7 mouse cellular contexts compared by ENCODE assay signal in the genomic region with DNA sequence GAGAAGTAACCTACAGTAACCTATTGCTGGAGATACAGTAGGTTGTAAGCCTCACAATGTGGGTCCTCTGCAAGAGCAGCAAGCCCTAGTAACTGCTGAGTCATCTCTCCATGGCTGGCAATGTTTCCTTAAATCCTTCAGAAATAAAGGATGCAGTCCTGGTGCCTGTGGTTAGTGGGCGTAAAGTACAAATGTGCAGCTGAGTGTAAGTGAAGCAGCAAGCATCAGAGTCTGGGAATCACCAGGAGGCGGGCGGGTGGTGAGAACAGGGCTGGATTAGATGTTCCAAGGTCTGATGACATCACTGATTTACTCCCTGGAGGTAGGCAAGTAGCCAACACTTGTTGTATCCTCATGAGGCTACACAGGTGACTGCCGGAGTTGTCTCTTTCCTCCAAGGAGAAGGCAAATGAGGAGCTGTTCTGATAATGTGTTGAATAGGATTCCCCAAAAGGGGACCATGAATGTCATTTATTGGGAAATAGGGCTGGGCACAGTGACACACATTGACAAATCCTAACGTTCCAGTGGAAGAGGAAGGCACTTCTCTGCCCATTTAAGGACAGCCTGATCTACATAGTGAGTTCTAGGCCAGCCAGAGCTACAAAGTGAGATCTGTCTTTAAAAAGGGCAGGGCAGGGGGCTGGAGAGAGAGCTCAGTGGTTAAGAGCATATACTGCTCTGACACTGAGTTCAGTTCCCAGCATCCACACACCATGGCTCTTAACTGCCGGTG. TPM values are rescaled to one million over a fixed set of nuclear protein-coding genes. Genes with fewer than 3 reads are reported as not detected.
DNase-seq lines count a peak whose midpoint lies in the region; ATAC-seq and TF ChIP-seq lines count a peak whose summit lies in the region.

No protein-coding gene starts in this region.

- no peaks in the 10 kb centered on the region for H3K27me3 ChIP-seq in midbrain, postnatal 0 days (ENCODE audit: insufficient read depth, low read length)
- H3K27me3 ChIP-seq in midbrain, embryonic 14.5 days (ENCODE audit: control insufficient read depth, insufficient read depth, low read length): no peaks in the 10 kb centered on the region

- H3K4me2 ChIP-seq in midbrain, postnatal 0 days (ENCODE audit: low read depth, low read length, poor library complexity, severe bottlenecking): no peak overlapping the region
- no peak overlapping the region for H3K4me2 ChIP-seq in midbrain, embryonic 14.5 days (ENCODE audit: low read length)

- 77% methylated on average over 6 of the region's 6 CpGs for WGBS in midbrain, postnatal 0 days
- WGBS in midbrain, embryonic 14.5 days: 83% methylated on average over 6 of the region's 6 CpGs

- no peak overlapping the region for H3K9ac ChIP-seq in midbrain, postnatal 0 days (replicated peaks; ENCODE audit: low read length, poor library complexity, severe bottlenecking)
- no peak overlapping the region for H3K9ac ChIP-seq in midbrain, embryonic 14.5 days (replicated peaks; ENCODE audit: low read length)

- H3K27ac ChIP-seq in midbrain, postnatal 0 days (ENCODE audit: low read depth, low read length): no peak overlapping the region
- H3K27ac ChIP-seq in midbrain, embryonic 14.5 days (replicated peaks; ENCODE audit: low read depth, low read length): no peak overlapping the region

- 0 out of 2 replicates have a peak, but pooled peaks have one; percentile 5 for TF ChIP-seq CTCF in midbrain, postnatal 0 days (IDR thresholded peaks at IDR 0.05)

- no peak overlapping the region for H3K4me3 ChIP-seq in midbrain, postnatal 0 days (ENCODE audit: low read depth, low read length)
- H3K4me3 ChIP-seq in midbrain, embryonic 14.5 days (replicated peaks; ENCODE audit: low read depth, low read length): no peak overlapping the region

- no peaks in the 10 kb centered on the region for H3K4me1 ChIP-seq in midbrain, postnatal 0 days (ENCODE audit: insufficient read depth, low read length)
- H3K4me1 ChIP-seq in midbrain, embryonic 14.5 days (ENCODE audit: control insufficient read depth, insufficient read depth, low read length): no peaks in the 10 kb centered on the region

- intact Hi-C loops in gastrocnemius, postnatal 14 days (cut with DNase I; ENCODE audit: low total_unique reads): no loop called here

- no peak for ATAC-seq in midbrain, postnatal 0 days (ENCODE audit: low FRiP score)
- ATAC-seq in midbrain, embryonic 14.5 days (ENCODE audit: low FRiP score, low TSS enrichment): no peak
- 0 out of 2 replicates have a peak, but pooled peaks have one; percentile 24 for ATAC-seq in megakaryocyte-erythroid progenitor cell, adult 5-6 weeks (replicated peaks; ENCODE audit: low FRiP score, low TSS enrichment, poor library complexity, severe bottlenecking)

- H3K36me3 ChIP-seq in midbrain, postnatal 0 days (ENCODE audit: insufficient read depth, low read length): no peaks in the 10 kb centered on the region
- H3K36me3 ChIP-seq in midbrain, embryonic 14.5 days (ENCODE audit: control insufficient read depth, insufficient read depth, low read length): no peaks in the 10 kb centered on the region

- peak; percentile 68 for DNase-seq in midbrain, postnatal 0 days (ENCODE audit: low spot score)
- DNase-seq in midbrain, embryonic 14.5 days: no peak
- DNase-seq in brain, adult 2 months (ENCODE audit: low read depth, low spot score): peak; percentile 94
- DNase-seq in kidney, adult 8-10 months: peak; percentile 48 to 51
- no peak for DNase-seq in gastrocnemius, postnatal 14 days
- no peak for DNase-seq in spleen, adult 18-20 months

- H3K9me3 ChIP-seq in midbrain, postnatal 0 days (ENCODE audit: low read length): no peaks in the 10 kb centered on the region
- H3K9me3 ChIP-seq in midbrain, embryonic 14.5 days (ENCODE audit: control insufficient read depth, low read length): no peaks in the 10 kb centered on the region

RNA-seq across cellular contexts. Expression of a gene that starts 27.7 kb away (rescaled TPM):
- 424 and 472 TPM in 2 replicates for total RNA-seq in midbrain, postnatal 0 days (2014; rRNA removed)
- polyA plus RNA-seq in midbrain, postnatal 0 days (2015; fragmentation: Nextera tagmentation; extraction: Ambion mirVana): 473 and 503 TPM in 2 replicates
- polyA plus RNA-seq in midbrain, embryonic 14.5 days (2014; fragmentation: Nextera tagmentation; extraction: Ambion mirVana): 404 and 444 TPM in 2 replicates
- total RNA-seq in megakaryocyte-erythroid progenitor cell, adult 5-6 weeks (2014; fragmentation: Nextera tagmentation): 8.8 and 11.5 TPM in 2 replicates
- 4.6 and 9.4 TPM in 2 replicates for total RNA-seq in megakaryocyte-erythroid progenitor cell, adult 5-6 weeks (2017)
- total RNA-seq in gastrocnemius, postnatal 14 days (2021): 1 to 10 TPM; 4.4 to 4.8 TPM

RNA-seq across cellular contexts. Expression of a gene that starts 60.0 kb away (rescaled TPM):
- 4.2 and 4.9 TPM in 2 replicates for total RNA-seq in midbrain, postnatal 0 days (2014; rRNA removed)
- 3.7 and 4.0 TPM in 2 replicates for polyA plus RNA-seq in midbrain, postnatal 0 days (2015; fragmentation: Nextera tagmentation; extraction: Ambion mirVana)
- 1.2 and 1.7 TPM in 2 replicates for polyA plus RNA-seq in midbrain, embryonic 14.5 days (2014; fragmentation: Nextera tagmentation; extraction: Ambion mirVana)
- total RNA-seq in megakaryocyte-erythroid progenitor cell, adult 5-6 weeks (2014; fragmentation: Nextera tagmentation): 11.0 and 12.7 TPM in 2 replicates
- 6.5 and 14.2 TPM in 2 replicates for total RNA-seq in megakaryocyte-erythroid progenitor cell, adult 5-6 weeks (2017)
- total RNA-seq in gastrocnemius, postnatal 14 days (2021): 100 to 1,000 TPM; 111 to 112 TPM

Comparison
In these comparisons a context has a peak if more than half of its experiments do, and no peak if none do; other contexts are left out.
1. DNase-seq: peak in midbrain, postnatal 0 days (single experiment), brain, adult 2 months (single experiment) and kidney, adult 8-10 months (2 of 2); none in midbrain, embryonic 14.5 days (single experiment), gastrocnemius, postnatal 14 days (single experiment) and spleen, adult 18-20 months (0 of 2).
2. RNA of a gene that starts 27.7 kb away (total RNA-seq): 424 to 472 TPM in midbrain, postnatal 0 days; 4.6 to 11.5 TPM in megakaryocyte-erythroid progenitor cell, adult 5-6 weeks and 4.4 to 4.8 TPM in gastrocnemius, postnatal 14 days; every median in the first group is over 10 times any median in the second.
3. RNA of a gene that starts 60.0 kb away (total RNA-seq): 111 to 112 TPM in gastrocnemius, postnatal 14 days; 6.5 to 14.2 TPM in megakaryocyte-erythroid progenitor cell, adult 5-6 weeks and 4.2 to 4.9 TPM in midbrain, postnatal 0 days; every median in the first group is over 4 times any median in the second.